Mouse (Mus musculus) embryonic facial prominence, embryonic 12.5 days (tissue): ENCODE results near the gene Arhgef3. TPM values are rescaled to one million over a fixed set of nuclear protein-coding genes. Genes with fewer than 3 reads are reported as not detected.
"Not testable (repeated sequence)": the region's sequence is repeated elsewhere in the genome, so short reads cannot be mapped to it uniquely, and the experiment has no call there.

Experiments used
- ATAC-seq: fragments of 200-750 bp; cut with Nextera tagmentation; 2 replicates; pipeline ENCODE4 v1.8.0; 2017; ENCODE audit not compliant: insufficient number of reproducible peaks, insufficient read depth, low FRiP score, low TSS enrichment
- H3K27ac ChIP-seq: fragments of 300-500 bp; sonication (generic); 2 replicates; pipeline ENCODE4 v1.5.1; 2016; ENCODE audit warnings: mild to moderate bottlenecking
- H3K27me3 ChIP-seq: fragments of 300-500 bp; sonication (generic); 2 replicates; pipeline ENCODE4 v1.6.1; 2016; ENCODE audit warnings: mild to moderate bottlenecking, moderate library complexity
- H3K36me3 ChIP-seq: fragments of 300-500 bp; sonication (generic); 2 replicates; pipeline ENCODE4 v1.6.1; 2016; ENCODE audit warnings: mild to moderate bottlenecking
- H3K4me1 ChIP-seq: fragments of 300-500 bp; sonication (generic); 2 replicates; pipeline ENCODE4 v1.6.1; 2016
- H3K4me2 ChIP-seq: fragments of 300-500 bp; sonication (generic); replicated peaks from 2 replicates; pipeline ENCODE4 v1.6.1; 2016; ENCODE audit warnings: mild to moderate bottlenecking, moderate library complexity
- H3K4me3 ChIP-seq: fragments of 300-500 bp; sonication (generic); 2 replicates; pipeline ENCODE4 v1.5.1; 2016; ENCODE audit warnings: mild to moderate bottlenecking
- H3K9ac ChIP-seq: fragments of 300-500 bp; sonication (generic); 2 replicates; pipeline ENCODE4 v1.6.1; 2016; ENCODE audit warnings: mild to moderate bottlenecking, moderate library complexity
- H3K9me3 ChIP-seq: fragments of 300-500 bp; sonication (generic); 2 replicates; pipeline ENCODE4 v1.6.1; 2016; ENCODE audit warnings: mild to moderate bottlenecking, moderate library complexity
- WGBS: fragments of 180-500 bp; shearing (Covaris S2); methylation state at CpG from one replicate; pipeline ENCODE4 v1.1.7; 2016; 5-methylcytosine and 5-hydroxymethylcytosine counted together
- polyA plus RNA-seq: library from polyadenylated mRNA; unstranded; fragments of >200 nt; fragmentation: Nextera tagmentation; extraction: Ambion mirVana; gene quantifications from 2 replicates; pipeline ENCODE4 v1.2.1, GENCODE M21; 2016

The Arhgef3 gene
- polyA plus RNA-seq, 1 experiment from 2014 or later = 8.4 TPM

- H3K36me3 ChIP-seq = no peaks in the 10 kb centered on the region
- WGBS = 62% methylated on average over 6 of the region's 6 CpGs
- H3K27ac ChIP-seq = no peak overlapping the region
- H3K4me2 ChIP-seq = no peak overlapping the region
- no peak for ATAC-seq
- H3K4me1 ChIP-seq = no peaks in the 10 kb centered on the region
- H3K4me3 ChIP-seq = no peak overlapping the region
- H3K9ac ChIP-seq = no peak overlapping the region
- no peaks in the 10 kb centered on the region for H3K27me3 ChIP-seq
- H3K9me3 ChIP-seq = no peaks in the 10 kb centered on the region
Measured at GRCm38 (mm10) chr14:27235897-27236553, 121.3 kb downstream of the Arhgef3 start.

GRCm38 (mm10) chr14:27237522-27238187 lies 123.0 kb downstream of the Arhgef3 start:
- Histone ChIP-seq H3K9ac (no peak overlapping the region), H3K4me2 (peak overlapping the region; percentile 10; the same call in 1 of the 2 replicates), H3K27ac (no peak overlapping the region), H3K27me3 (no peaks in the 10 kb centered on the region), H3K36me3 (no peaks in the 10 kb centered on the region), H3K9me3 (no peaks in the 10 kb centered on the region), H3K4me3 (no peak overlapping the region), H3K4me1 (no peaks in the 10 kb centered on the region)
- ATAC-seq = no peak
- 38% methylated on average over 12 of the region's 12 CpGs for WGBS

DNA sequence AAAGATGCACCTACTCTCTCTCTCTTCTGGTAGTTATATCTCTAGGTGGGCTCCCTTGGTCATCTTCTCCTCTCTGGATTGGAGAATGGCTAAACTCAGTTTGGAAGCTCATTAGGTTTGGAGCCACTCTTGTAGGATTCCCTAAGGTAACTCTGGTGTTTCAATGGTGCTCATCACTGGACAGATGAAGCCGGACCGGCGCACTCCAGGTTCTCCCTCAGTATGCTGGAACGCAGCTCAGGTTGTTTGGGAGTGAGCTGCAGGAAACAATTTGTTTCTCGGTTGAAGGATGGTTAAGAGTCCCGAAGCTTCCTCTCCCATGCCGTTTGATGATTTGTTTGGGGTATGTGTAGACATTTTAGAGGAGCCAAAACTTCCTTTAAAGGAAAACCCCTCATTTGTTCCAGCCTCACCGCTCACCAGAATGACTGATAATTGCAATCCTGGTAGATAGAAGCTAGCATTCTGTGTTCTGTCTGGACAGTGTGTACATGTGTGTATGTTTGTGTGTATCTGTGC lies 124.0 kb downstream of the Arhgef3 start:
- Histone ChIP-seq H3K9ac (no peak overlapping the region), H3K4me1 (no peaks in the 10 kb centered on the region), H3K27ac (no peak overlapping the region), H3K9me3 (no peaks in the 10 kb centered on the region), H3K36me3 (no peaks in the 10 kb centered on the region), H3K4me2 (no peak overlapping the region), H3K4me3 (no peak overlapping the region), H3K27me3 (no peaks in the 10 kb centered on the region)
- ATAC-seq = no peak
- WGBS = 81% methylated on average over 8 of the region's 8 CpGs

DNA sequence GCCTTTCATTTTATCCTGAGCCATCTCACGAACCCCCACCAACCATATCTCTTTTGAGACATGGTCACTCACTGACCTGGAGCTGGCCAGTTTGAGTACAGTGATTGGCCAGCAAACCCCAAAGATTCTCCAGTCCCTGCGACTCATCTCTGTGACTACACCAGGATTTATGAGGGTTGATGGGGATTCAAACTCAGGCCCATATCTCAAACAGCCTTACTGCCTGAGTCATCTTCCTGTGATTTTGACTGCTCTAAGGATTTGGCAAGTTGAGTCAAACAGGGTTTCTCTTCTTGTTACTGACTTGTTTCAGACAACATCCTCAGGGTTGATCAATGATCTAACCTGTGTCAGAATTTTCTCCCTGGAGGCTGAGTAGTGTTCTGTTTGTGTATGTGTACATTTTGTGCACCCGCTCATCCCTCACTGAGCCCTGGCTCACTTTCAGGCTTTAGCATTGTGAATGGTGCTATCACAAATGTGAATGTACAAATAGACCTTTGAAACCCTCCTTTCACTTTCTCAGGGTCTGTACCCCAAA lies 124.9 kb downstream of the Arhgef3 start:
- 89% methylated on average over 3 of the region's 3 CpGs for WGBS

DNA sequence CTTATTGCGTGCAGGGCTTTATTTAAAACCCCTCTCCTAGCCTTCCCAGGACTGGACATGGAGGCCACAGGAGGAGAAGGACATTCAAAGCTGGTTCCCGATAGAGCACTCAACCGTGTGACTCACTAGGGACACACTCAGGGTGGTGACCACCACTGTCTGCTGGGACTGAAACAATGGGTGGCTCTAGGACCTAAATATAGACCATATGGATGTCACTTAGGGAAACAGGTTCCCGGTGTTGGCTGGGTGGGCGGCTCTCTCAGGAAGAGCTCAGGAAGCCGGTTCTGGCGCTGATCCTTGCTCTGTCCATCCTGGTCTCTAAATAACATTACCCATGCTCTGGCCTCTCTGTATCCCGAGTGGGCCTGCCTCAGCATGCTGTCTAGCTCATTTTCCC lies 127.6 kb downstream of the Arhgef3 start:
- Histone ChIP-seq H3K9ac (no peak overlapping the region), H3K27ac (no peak overlapping the region), H3K4me3 (no peak overlapping the region)

More for the DNA sequence above, 124.9 kb downstream of the Arhgef3 start:
- Histone ChIP-seq H3K27ac (no peak overlapping the region), H3K36me3 (no peaks in the 10 kb centered on the region), H3K4me1 (no peaks in the 10 kb centered on the region), H3K4me3 (no peak overlapping the region), H3K27me3 (no peaks in the 10 kb centered on the region), H3K9me3 (no peaks in the 10 kb centered on the region), H3K4me2 (no peak overlapping the region), H3K9ac (no peak overlapping the region)
- ATAC-seq = no peak

GRCm38 (mm10) chr14:27242769-27243168 lies 128.1 kb downstream of the Arhgef3 start:
- H3K9ac ChIP-seq = no peak overlapping the region
- H3K4me3 ChIP-seq = no peak overlapping the region
- H3K9me3 ChIP-seq = no peaks in the 10 kb centered on the region
- WGBS = 83% methylated on average over 2 of the region's 2 CpGs
- H3K36me3 ChIP-seq = no peaks in the 10 kb centered on the region
- no peak for ATAC-seq
- H3K4me2 ChIP-seq = no peak overlapping the region
- H3K27me3 ChIP-seq = no peaks in the 10 kb centered on the region
- H3K4me1 ChIP-seq = no peaks in the 10 kb centered on the region
- no peak overlapping the region for H3K27ac ChIP-seq

More for the DNA sequence above, 127.6 kb downstream of the Arhgef3 start:
- no peak for ATAC-seq
- H3K27me3 ChIP-seq = no peaks in the 10 kb centered on the region
- no peaks in the 10 kb centered on the region for H3K36me3 ChIP-seq
- H3K9me3 ChIP-seq = no peaks in the 10 kb centered on the region
- H3K4me2 ChIP-seq = no peak overlapping the region
- 85% methylated on average over 8 of the region's 8 CpGs for WGBS
- H3K4me1 ChIP-seq = no peaks in the 10 kb centered on the region

DNA sequence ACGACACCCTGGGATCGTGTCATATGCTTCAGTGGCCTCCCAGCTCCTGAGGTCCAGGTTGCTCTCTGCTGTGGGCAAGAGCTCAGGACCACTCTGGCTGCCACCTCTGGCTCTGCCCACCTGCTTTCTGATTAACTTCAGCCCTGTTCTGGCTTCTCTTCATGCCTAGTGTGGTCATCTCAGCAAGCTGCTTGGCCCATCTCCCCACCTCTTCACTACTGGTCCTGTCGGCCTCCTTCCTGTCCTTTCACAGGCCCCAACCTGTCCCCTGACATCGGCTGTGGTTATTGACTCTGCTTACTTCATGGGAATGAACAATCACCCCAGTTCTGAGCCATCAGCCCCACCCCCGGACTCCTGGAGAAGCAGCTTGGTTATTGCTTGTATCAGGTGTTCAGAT lies 128.9 kb downstream of the Arhgef3 start:
- H3K36me3 ChIP-seq = no peaks in the 10 kb centered on the region
- H3K27me3 ChIP-seq = no peaks in the 10 kb centered on the region
- no peak overlapping the region for H3K4me3 ChIP-seq
- H3K4me1 ChIP-seq = no peaks in the 10 kb centered on the region
- 83% methylated on average over 5 of the region's 5 CpGs for WGBS
- H3K9me3 ChIP-seq = no peaks in the 10 kb centered on the region
- H3K9ac ChIP-seq = no peak overlapping the region
- no peak for ATAC-seq
- H3K4me2 ChIP-seq = no peak overlapping the region
- H3K27ac ChIP-seq = no peak overlapping the region

GRCm38 (mm10) chr14:27244898-27245297 lies 130.2 kb downstream of the Arhgef3 start:
- no peak for ATAC-seq
- Histone ChIP-seq H3K4me3 (no peak overlapping the region), H3K27ac (no peak overlapping the region), H3K4me1 (no peaks in the 10 kb centered on the region), H3K36me3 (no peaks in the 10 kb centered on the region), H3K4me2 (no peak overlapping the region), H3K27me3 (no peaks in the 10 kb centered on the region), H3K9me3 (no peaks in the 10 kb centered on the region), H3K9ac (no peak overlapping the region)
- WGBS = 63% methylated on average over 3 of the region's 3 CpGs

GRCm38 (mm10) chr14:27246424-27246823 lies 131.7 kb downstream of the Arhgef3 start:
- ATAC-seq = no peak
- H3K4me2 ChIP-seq = no peak overlapping the region
- H3K36me3 ChIP-seq = no peaks in the 10 kb centered on the region
- no peak overlapping the region for H3K9ac ChIP-seq
- no peak overlapping the region for H3K4me3 ChIP-seq
- H3K27me3 ChIP-seq = no peaks in the 10 kb centered on the region
- no peaks in the 10 kb centered on the region for H3K4me1 ChIP-seq
- no peak overlapping the region for H3K27ac ChIP-seq
- 82% methylated on average over 5 of the region's 5 CpGs for WGBS
- no peaks in the 10 kb centered on the region for H3K9me3 ChIP-seq

GRCm38 (mm10) chr14:27246948-27247347 lies 132.2 kb downstream of the Arhgef3 start:
- WGBS = 92% methylated on average over 10 of the region's 10 CpGs
- H3K4me1 ChIP-seq, ATAC-seq, H3K27me3 ChIP-seq, H3K4me3 ChIP-seq, H3K36me3 ChIP-seq, H3K9ac ChIP-seq, H3K4me2 ChIP-seq, H3K27ac ChIP-seq, H3K9me3 ChIP-seq: not testable (repeated sequence)

GRCm38 (mm10) chr14:27249121-27249520 lies 134.4 kb downstream of the Arhgef3 start:
- Histone ChIP-seq H3K9me3 (no peaks in the 10 kb centered on the region), H3K4me1 (no peaks in the 10 kb centered on the region), H3K27ac (no peak overlapping the region), H3K36me3 (no peaks in the 10 kb centered on the region), H3K4me2 (no peak overlapping the region), H3K4me3 (no peak overlapping the region), H3K27me3 (no peaks in the 10 kb centered on the region), H3K9ac (no peak overlapping the region)
- ATAC-seq = no peak
- WGBS = 89% methylated on average over 1 of the region's 1 CpGs

- no peak overlapping the region for H3K4me3 ChIP-seq
- no peak for ATAC-seq
- 80% methylated on average over 7 of the region's 7 CpGs for WGBS
Measured at GRCm38 (mm10) chr14:27250281-27250789, 135.6 kb downstream of the Arhgef3 start.

More at GRCm38 (mm10) chr14:27250281-27250789, 135.6 kb downstream of the Arhgef3 start:
- H3K4me1 ChIP-seq = no peaks in the 10 kb centered on the region
- H3K27ac ChIP-seq = no peak overlapping the region
- no peaks in the 10 kb centered on the region for H3K9me3 ChIP-seq
- no peaks in the 10 kb centered on the region for H3K36me3 ChIP-seq
- no peaks in the 10 kb centered on the region for H3K27me3 ChIP-seq
- no peak overlapping the region for H3K9ac ChIP-seq
- no peak overlapping the region for H3K4me2 ChIP-seq
